Mouse (Mus musculus) brain, embryonic 14.5 days (tissue): ENCODE data around the gene D5Ertd579e.

Experiments used
- CTCF ChIP-seq: fragments of 200-500 bp; IDR thresholded peaks from 2 replicates; pipeline ENCODE4 v1.5.1; 2012; ENCODE audit warnings: inconsistent platforms, mild to moderate bottlenecking, moderate library complexity, borderline replicate concordance; ENCODE audit not compliant: insufficient read depth, insufficient read length; ENCODE audit errors: extremely low read depth
- POLR2A ChIP-seq: fragments of 200-500 bp; IDR thresholded peaks from 2 replicates; pipeline ENCODE4 v1.6.1; 2012; ENCODE audit warnings: mild to moderate bottlenecking, inconsistent platforms, borderline replicate concordance; ENCODE audit not compliant: poor library complexity, insufficient read depth, insufficient read length, severe bottlenecking; ENCODE audit errors: extremely low read depth

DNA sequence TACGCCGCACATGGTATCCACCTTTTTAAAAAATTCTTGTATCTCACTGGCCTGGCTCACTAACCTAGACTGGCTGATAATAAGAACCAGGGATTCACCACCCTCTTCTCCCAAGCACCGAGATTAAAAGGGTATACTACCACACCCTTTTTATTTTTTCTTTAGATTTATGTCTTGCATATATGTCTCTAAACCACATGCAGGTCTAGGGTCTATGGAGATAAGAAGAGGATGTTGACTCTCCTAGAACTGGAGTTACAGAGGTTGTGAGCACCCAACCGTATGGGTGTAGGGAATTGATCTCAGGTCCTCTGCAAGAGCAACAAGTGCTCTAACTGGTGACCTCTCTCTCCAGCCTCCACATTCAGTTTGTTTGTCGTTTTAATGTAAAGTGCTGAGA is 17.9 kb downstream of the D5Ertd579e start:
- TF ChIP-seq POLR2A (no peak), CTCF (no peak)
